Mouse (Mus musculus): ENCODE data around the gene Mtor. TPM values are rescaled to one million over a fixed set of nuclear protein-coding genes. Genes with fewer than 3 reads are reported as not detected.

Gene Mtor
- total and polyA plus RNA-seq, 3 experiments = 10.5 to 28.6 (median 24.3) TPM

DNA sequence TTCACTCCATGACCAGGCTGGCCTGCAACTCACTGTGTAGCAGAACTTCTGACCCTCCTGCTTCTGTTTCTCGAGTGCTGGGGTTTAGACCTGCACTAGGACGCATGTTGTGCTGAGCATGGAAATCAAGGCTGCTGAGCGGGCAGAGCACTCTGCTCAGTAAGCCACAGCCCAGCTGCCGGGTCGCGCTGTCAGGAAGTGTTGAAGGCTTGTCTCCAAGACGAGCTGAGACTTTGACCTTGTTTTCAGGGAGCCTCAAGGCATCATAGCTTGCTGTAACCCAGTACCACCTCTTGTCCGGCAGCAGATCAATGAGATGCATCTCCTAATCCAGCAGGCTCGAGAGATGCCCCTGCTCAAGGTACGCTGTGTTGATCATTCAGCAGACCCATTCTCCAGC, 121.7 kb downstream of the Mtor start:
- no peaks in the 10 kb centered on the region for H3K4me1 ChIP-seq (ENCODE audit: control insufficient read depth in 1 of 2, insufficient read depth in 2 of 2)
- H3K9me3 ChIP-seq (replicated peaks; ENCODE audit: low read length) = no peaks in the 10 kb centered on the region
- H3K79me2 ChIP-seq (replicated peaks; ENCODE audit: control insufficient read depth, extremely low read depth, insufficient read depth, poor library complexity, severe bottlenecking) = no peaks in the 10 kb centered on the region
- no peak overlapping the region for H3K27ac ChIP-seq (ENCODE audit: insufficient read depth, low read depth)
- dilution Hi-C loops (cut with MboI; ENCODE audit: extremely low pct_ligation_motif_present, extremely low pct_unique_long_range_greater_than_20kb, low sequenced_read_pairs) (no loop called here), in situ Hi-C loops (cut with MboI; ENCODE audit: low pct_ligation_motif_present, low pct_unique_long_range_greater_than_20kb, low sequenced_read_pairs) (no loop called here)
- H3K4me3 ChIP-seq (replicated peaks in 1 of 3; ENCODE audit: low read depth in 2 of 3, low read length in 2 of 3, poor library complexity in 1 of 3) = no peak overlapping the region
- DNase-seq (ENCODE audit: extremely low read depth) = no peak
- H3K27me3 ChIP-seq (replicated peaks) = no peaks in the 10 kb centered on the region
- peaks cover 81 to 95% of the 10 kb centered on the region in 2 experiments for H3K36me3 ChIP-seq (replicated peaks in 1 of 2; ENCODE audit: control insufficient read depth in 1 of 2, insufficient read depth in 1 of 2, low read length in 1 of 2)
- H3K4me2 ChIP-seq (ENCODE audit: insufficient read depth, low read depth, poor library complexity, severe bottlenecking) = no peak overlapping the region
- H3K9ac ChIP-seq (ENCODE audit: insufficient read depth, low read depth) = no peak overlapping the region
- TF ChIP-seq TBP (conservative IDR thresholded peaks at IDR 0.05; ENCODE audit: low read depth, low read length) = no peak
- no peak for TF ChIP-seq KAT2A (IDR thresholded peaks at IDR 0.05; ENCODE audit: insufficient replicate concordance, low read length)

DNA sequence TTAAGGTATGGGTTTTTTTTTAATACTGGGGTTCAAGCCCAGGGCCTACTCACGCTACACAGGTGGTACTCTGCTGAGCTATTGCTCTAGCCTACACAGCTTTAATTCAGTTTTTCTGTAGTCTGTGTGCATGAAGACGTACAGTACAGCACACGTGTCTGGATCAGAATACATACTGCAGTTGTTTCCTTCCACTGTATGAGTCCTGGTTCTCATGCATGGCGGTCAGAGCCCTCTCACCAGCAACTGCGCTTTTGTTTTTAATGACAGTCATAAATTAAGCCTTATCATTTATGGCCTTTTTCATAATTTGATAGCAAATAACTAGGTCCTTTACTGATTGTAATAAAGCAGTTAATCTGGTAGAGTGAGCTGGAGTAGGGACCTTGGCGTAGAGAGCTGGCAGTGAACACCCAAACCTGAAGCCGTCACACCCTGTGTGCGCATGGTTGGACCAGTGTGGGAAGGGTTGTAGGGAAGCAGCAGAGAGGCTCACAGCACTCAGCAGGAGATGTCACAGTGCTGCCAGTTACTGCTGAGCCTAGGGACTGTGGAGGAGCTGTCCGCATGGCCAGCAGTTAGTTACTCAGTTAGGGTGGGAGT, 122.4 kb downstream of the Mtor start:
- H3K27ac ChIP-seq (ENCODE audit: insufficient read depth, low read depth) = no peak overlapping the region
- no peak overlapping the region for H3K4me2 ChIP-seq (ENCODE audit: insufficient read depth, low read depth, poor library complexity, severe bottlenecking)
- H3K9me3 ChIP-seq (replicated peaks; ENCODE audit: low read length) = no peaks in the 10 kb centered on the region
- no peaks in the 10 kb centered on the region for H3K79me2 ChIP-seq (replicated peaks; ENCODE audit: control insufficient read depth, extremely low read depth, insufficient read depth, poor library complexity, severe bottlenecking)
- in situ Hi-C loops (cut with MboI; ENCODE audit: low pct_ligation_motif_present, low pct_unique_long_range_greater_than_20kb, low sequenced_read_pairs) (no loop called here), dilution Hi-C loops (cut with MboI; ENCODE audit: extremely low pct_ligation_motif_present, extremely low pct_unique_long_range_greater_than_20kb, low sequenced_read_pairs) (no loop called here)
- no peak overlapping the region for H3K4me3 ChIP-seq (replicated peaks in 1 of 3; ENCODE audit: low read depth in 2 of 3, low read length in 2 of 3, poor library complexity in 1 of 3)
- H3K27me3 ChIP-seq (replicated peaks) = no peaks in the 10 kb centered on the region
- peaks cover 82 to 96% of the 10 kb centered on the region in 2 experiments for H3K36me3 ChIP-seq (replicated peaks in 1 of 2; ENCODE audit: control insufficient read depth in 1 of 2, insufficient read depth in 1 of 2, low read length in 1 of 2)
- no peak for TF ChIP-seq USF1 (IDR thresholded peaks at IDR 0.05; ENCODE audit: low read depth, low read length)
- TF ChIP-seq SMC3 (IDR thresholded peaks at IDR 0.05; ENCODE audit: low read depth, low read length) = no peak
- no peak for TF ChIP-seq NELFE (IDR thresholded peaks at IDR 0.05; ENCODE audit: low read depth, low read length)
- TF ChIP-seq HCFC1 (IDR thresholded peaks at IDR 0.05; ENCODE audit: low read depth, low read length) = no peak
- TF ChIP-seq RAD21 (IDR thresholded peaks at IDR 0.05; ENCODE audit: low read depth, low read length) = no peak
- TF ChIP-seq IRF4 (IDR thresholded peaks at IDR 0.05; ENCODE audit: low read depth, low read length) = no peak
- no peak for TF ChIP-seq POLR2AphosphoS2 (IDR thresholded peaks at IDR 0.05; ENCODE audit: low read depth, low read length)
- no peak for TF ChIP-seq UBTF (IDR thresholded peaks at IDR 0.05; ENCODE audit: low read depth, low read length)
- TF ChIP-seq ZC3H11A (IDR thresholded peaks at IDR 0.05; ENCODE audit: low read depth, low read length) = no peak
- no peak for TF ChIP-seq BHLHE40 (IDR thresholded peaks at IDR 0.05; ENCODE audit: low read depth, low read length)
- TF ChIP-seq SIN3A (IDR thresholded peaks at IDR 0.05; ENCODE audit: low read length) = no peak
- no peak for TF ChIP-seq USF2 (conservative IDR thresholded peaks at IDR 0.05; ENCODE audit: low read depth, low read length)
- no peak for TF ChIP-seq TBP (conservative IDR thresholded peaks at IDR 0.05; ENCODE audit: low read depth, low read length)
- TF ChIP-seq CTCF (conservative IDR thresholded peaks at IDR 0.05 in 1 of 2, IDR thresholded peaks at IDR 0.05 in 1 of 2; ENCODE audit: low read depth in 2 of 2, low read length in 2 of 2) = no peak
- no peak for TF ChIP-seq JUN (IDR thresholded peaks at IDR 0.05; ENCODE audit: insufficient read depth, low read depth, low read length)
- no peak for TF ChIP-seq ETS1 (conservative IDR thresholded peaks at IDR 0.05; ENCODE audit: low read depth, low read length)
- no peak for TF ChIP-seq MAX (IDR thresholded peaks at IDR 0.05; ENCODE audit: low read length)
- no peaks in the 10 kb centered on the region for H3K4me1 ChIP-seq (ENCODE audit: control insufficient read depth in 1 of 2, insufficient read depth in 2 of 2)
- H3K9ac ChIP-seq (ENCODE audit: insufficient read depth, low read depth) = no peak overlapping the region
- DNase-seq (ENCODE audit: extremely low read depth) = no peak

Data from CH12.LX (cell line).